Mouse (Mus musculus) B cell, adult 2 months (primary cell): ENCODE measurements around the gene Zbtb12.
"Not testable (repeated sequence)": the region's sequence is repeated elsewhere in the genome, so short reads cannot be mapped to it uniquely, and the experiment has no call there.

Source experiments
- DNase-seq, 2 experiments: peaks; one replicate each; pipeline ENCODE4 v3.0.0; 2022

Zbtb12 gene

GRCm38 (mm10) chr17:34879336-34879879, at the start of gene Zbtb12:
Gene Zbtb12 (plus strand): TSS chr17:34879483.
- DNase-seq: peak in 1 of 2 experiments; percentile 18

GRCm38 (mm10) chr17:34830776-34831175, 48.5 kb upstream of the Zbtb12 start:
- not testable (repeated sequence) for DNase-seq

- no peak for DNase-seq
These were observed 43.0 kb upstream of the Zbtb12 start for GRCm38 (mm10) chr17:34836155-34836855.

- DNase-seq: peak; percentile 93 to 94
These were observed 42.4 kb upstream of the Zbtb12 start, which contains the start of the genes Stk19 and Dxo for GRCm38 (mm10) chr17:34836856-34837221. Gene Stk19 (minus strand): TSS chr17:34836945. Gene Dxo (plus strand): TSS chr17:34837019.

GRCm38 (mm10) chr17:34837464-34838324, 41.6 kb upstream of the Zbtb12 start:
- DNase-seq: no peak

GRCm38 (mm10) chr17:34838785-34839184, 40.5 kb upstream of the Zbtb12 start:
- DNase-seq: no peak

GRCm38 (mm10) chr17:34840736-34841307, 38.5 kb upstream of the Zbtb12 start:
- no peak for DNase-seq

GRCm38 (mm10) chr17:34844884-34845283, 34.4 kb upstream of the Zbtb12 start:
- DNase-seq: no peak

GRCm38 (mm10) chr17:34847192-34847591, 32.1 kb upstream of the Zbtb12 start:
- no peak for DNase-seq

GRCm38 (mm10) chr17:34847615-34848014, 31.7 kb upstream of the Zbtb12 start:
- no peak for DNase-seq

GRCm38 (mm10) chr17:34849722-34850516, 29.4 kb upstream of the Zbtb12 start, which contains the start of the genes Skiv2l and Nelfe:
Gene Skiv2l (minus strand): TSS chr17:34850210.
Gene Nelfe (plus strand): TSS chr17:34850391.
- peak; percentile 99 for DNase-seq

- DNase-seq: no peak
These were observed 28.7 kb upstream of the Zbtb12 start for GRCm38 (mm10) chr17:34850517-34851125.

- DNase-seq: no peak
These were observed 25.8 kb upstream of the Zbtb12 start for GRCm38 (mm10) chr17:34853511-34853910.

GRCm38 (mm10) chr17:34854761-34855160, 24.5 kb upstream of the Zbtb12 start:
- DNase-seq: no peak

- peak; percentile 75 to 76 for DNase-seq
These were observed 23.5 kb upstream of the Zbtb12 start for GRCm38 (mm10) chr17:34855825-34856224.

GRCm38 (mm10) chr17:34858670-34859069, 20.6 kb upstream of the Zbtb12 start:
- no peak for DNase-seq

- DNase-seq: no peak
These were observed 18.8 kb upstream of the Zbtb12 start for GRCm38 (mm10) chr17:34860514-34860913.

GRCm38 (mm10) chr17:34861704-34862415, 17.4 kb upstream of the Zbtb12 start:
- no peak for DNase-seq

GRCm38 (mm10) chr17:34862416-34863081, 16.7 kb upstream of the Zbtb12 start, which contains the start of gene Cfb:
Gene Cfb (minus strand): TSS chr17:34862518.
- DNase-seq: no peak

GRCm38 (mm10) chr17:34865981-34866380, 13.3 kb upstream of the Zbtb12 start:
- no peak for DNase-seq
